Mouse (Mus musculus) liver, adult (tissue): Measurements from ENCODE around the gene Vegfd.

Experiments
- GATA4 ChIP-seq: IDR thresholded peaks from 2 replicates; pipeline ENCODE4 v1.6.1; 2014; ENCODE audit warnings: mild to moderate bottlenecking, low read length; ENCODE audit not compliant: insufficient replicate concordance

Gene Vegfd

DNA sequence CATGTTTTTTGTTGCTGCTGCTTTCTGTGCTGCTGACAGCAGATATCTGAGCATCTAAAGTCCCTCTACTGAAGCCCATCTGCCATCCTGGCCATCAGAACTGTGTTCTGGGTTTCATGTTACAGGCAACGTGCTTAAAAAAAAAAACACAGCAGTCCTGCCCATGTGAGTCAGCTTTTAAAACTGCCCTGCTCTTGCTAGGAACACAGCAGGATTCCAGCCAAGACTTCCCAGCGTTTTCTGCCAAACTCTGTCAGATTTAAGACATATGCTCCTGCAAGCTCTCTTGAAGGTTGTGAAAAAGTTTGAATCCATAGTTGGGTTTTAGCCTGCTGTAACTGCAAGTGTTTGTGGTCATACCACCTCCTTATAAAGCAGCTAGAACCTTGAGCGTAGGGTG lies at the start of gene Vegfd:
Gene Vegfd (plus strand): TSS at position 298 of the 400 bp plus-strand sequence.
- no peak for TF ChIP-seq GATA4

DNA sequence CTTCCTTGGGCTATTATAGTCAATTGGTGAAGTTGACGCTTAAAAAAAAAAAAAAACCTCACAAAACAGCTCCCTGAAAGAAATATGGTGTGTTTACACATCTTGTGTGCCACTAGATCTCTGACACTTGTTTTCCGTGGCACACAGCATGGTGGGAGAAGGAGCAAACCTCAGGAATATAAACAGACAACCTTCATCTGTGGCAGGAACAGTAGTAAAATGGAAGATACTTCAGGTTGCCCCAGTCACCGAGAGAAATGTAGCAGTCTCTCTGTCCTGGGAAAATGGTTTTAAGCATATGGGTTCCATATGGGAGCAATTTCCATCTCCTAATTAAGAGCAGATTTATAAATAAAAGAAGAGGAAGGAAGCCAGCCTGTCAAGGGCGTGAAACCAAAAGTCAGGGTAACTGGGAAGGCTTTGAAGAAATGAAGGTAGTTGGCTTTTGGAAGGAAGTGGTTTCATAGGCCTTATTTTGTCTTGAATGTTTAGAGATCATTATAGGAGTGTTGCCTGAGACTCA lies 49.7 kb upstream of the Vegfd start:
- TF ChIP-seq GATA4, result no peak

DNA sequence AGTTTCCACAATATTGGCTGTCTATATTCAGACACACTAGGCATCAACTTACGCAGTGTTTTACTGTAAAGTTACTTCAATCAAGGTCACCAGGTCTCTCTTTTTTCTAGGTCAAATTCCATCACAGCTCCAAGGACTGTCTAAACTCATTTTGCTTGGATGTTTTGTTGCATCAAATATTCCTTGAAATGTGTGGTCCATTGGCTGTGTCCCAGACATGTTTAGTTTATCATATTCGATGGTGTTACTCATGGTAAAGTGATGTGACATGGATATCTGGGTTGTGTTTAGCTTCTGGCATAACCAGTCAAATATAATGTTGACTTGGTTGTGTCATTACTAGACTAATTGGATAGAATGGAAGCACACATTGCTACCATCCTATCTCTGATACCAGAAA lies 42.8 kb upstream of the Vegfd start:
- TF ChIP-seq GATA4, result no peak

DNA sequence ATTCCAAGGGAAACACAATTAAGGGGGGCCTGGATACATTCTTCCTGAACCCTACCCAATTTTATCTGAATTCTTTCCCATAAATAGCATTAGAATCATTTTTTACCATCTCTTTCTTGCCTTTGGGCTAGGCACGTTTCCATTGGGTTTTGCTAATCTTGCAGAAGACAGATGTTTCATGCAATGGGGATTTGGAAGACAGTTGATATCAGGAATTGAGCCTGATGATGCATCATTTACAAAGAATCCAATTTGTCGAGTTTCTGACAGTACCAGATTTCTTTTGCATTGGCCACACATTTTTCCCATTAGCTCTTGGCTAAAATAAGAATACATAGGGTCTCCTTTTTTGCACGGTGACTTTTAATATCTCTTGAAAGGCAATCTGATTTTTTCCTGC lies 42.4 kb upstream of the Vegfd start:
- no peak for TF ChIP-seq GATA4

DNA sequence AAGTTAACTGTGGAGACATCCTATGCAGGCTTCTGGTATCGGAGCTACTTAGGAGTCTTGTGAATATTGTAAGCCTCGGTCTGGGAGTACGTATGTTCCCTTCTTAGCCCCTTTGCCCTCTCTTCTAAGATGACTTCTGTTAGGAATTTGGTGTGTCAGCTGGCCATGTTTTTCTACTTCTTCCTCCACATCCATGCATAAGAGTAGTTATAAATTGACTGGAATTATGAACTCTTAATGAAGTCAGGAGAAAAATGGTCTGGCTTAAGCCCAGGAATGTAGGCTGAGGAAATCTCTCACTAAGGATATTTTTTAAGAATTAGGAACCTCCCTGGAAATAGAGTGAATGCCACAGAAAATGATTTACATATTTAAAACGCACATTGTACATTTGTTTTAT lies 34.6 kb upstream of the Vegfd start:
- TF ChIP-seq GATA4, result no peak

DNA sequence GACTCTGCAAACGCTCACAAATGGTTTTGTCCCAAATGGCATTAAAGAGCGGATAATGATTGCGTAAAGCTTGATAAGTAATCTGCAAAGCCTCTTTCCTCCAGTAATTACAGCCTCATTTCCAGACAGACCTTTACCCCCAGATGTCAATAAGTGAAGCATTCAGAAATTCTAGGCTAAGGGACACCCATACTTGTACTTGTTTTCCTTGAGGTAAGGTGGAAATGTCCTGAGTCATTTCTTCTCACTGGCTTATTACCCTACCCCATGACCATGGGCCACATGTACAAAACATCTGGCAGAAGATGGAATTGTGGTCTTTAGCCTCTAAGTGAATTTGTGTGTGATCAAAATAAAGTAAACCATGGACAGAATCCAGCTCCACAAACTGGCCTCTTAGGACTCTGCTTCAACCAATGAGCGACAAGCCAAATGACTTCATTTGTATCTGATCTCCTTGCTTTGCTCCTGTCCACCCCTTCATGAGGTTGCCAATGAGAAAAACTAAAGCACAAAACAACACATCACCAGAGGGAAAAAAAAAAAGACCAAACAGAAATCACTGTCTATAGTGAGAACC lies 27.7 kb upstream of the Vegfd start:
- TF ChIP-seq GATA4, result no peak

DNA sequence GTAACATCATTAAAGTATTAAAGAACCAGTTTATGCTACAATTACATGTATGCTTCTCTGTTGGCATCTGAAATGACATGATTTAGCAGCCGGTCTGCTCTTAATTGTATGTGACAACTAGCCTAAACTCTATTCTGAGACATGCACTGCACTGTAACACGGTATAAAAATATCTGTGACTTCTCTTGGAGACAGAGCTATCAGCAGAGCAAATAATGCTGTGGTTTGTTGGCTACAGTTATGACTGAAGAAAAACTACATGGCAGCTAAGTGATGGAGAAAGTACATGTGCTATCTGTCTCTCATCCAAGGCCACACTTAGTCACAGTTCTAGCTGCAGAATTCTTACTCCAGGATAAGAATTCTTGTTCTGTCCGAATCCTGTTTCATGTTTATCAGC lies 24.2 kb upstream of the Vegfd start:
- no peak for TF ChIP-seq GATA4

DNA sequence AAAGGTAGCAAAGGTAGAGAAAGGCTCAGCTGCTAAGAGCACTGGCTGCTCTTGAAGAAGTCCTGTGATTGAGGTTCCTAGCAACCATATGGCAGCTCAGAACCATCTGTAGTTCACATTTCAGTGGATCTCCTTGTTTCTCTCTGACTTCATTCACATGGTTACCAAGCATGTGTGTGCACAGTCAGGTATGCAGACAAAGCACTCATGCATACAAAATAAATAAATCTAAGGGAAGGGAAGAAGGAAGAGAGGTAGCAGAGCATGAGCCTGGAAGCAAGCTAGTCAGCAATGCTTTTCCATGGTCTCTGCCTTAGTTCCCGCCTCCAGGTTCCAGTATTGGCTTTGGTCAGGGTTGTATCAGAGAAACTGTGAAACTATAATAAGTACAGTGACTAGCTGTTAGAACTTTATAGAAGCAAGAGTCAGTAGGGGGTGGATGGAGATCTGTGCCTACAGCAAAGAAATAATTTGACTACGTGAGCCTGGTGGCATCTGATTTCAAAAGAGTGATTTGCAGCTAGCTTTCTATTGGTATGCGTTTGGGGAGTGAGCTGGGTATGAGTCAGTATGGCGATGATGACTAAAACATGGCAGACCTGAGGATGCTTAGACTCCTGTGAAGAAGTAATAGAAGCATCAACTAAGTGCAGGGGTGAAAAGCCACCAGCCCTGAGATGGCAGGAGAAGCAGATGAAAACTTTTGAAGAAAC lies 7.9 kb upstream of the Vegfd start:
- TF ChIP-seq GATA4, result no peak

DNA sequence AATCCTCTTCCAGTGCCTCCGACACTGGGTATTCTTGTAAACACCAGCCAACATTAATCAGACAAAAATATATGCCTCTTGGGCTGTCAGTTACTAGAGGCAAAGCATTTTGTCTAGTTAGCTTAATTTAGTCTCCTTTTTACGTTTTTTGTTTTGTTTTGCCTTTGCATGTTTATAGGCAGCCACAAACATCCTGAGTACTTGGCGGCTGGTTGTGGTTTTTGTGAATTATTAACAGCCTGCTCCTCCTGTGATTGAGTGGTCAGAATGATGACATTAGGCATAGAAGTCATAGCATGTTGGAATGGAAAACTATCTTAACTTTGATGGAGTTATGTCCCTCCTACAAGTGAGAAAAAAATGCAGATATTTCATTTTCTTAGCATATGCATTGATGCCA lies 2.6 kb upstream of the Vegfd start:
- no peak for TF ChIP-seq GATA4

DNA sequence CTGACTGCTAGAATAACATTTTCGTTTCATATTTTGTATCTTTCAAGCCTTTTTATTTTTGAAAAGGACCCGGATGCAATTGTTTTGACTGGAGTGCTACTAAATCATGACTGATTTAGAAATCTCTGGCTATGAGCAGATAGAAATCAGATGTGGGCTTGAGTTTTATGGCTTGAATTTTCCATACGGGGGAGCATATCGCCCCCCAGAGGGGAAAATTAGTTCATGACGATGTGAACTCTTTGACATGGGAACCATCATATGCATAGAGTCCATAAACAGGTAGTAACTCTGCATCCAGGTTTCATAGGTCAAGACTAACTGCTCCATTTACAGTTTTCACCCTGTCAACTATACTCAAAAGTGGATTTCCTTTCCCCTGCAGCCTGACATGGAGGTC lies 1.4 kb downstream of the Vegfd start:
- TF ChIP-seq GATA4, result no peak

DNA sequence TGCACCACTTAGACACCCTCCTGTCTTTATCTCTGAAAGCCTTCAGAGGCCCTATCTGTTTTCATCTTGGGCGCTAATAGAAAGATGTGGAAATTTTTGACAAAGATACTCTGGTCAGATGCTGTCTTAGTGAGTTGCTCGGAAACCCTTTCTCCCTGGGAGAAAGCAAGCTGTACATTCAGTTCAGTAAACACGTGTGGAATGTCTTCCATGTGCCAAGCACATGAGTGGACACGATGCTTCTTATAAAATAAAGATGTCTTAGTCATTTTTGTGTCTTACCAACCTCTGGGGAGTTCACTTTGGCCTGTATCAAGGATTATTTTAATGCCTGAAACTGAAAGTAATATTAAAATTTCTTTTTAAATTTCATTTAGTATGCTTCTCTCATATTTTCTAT lies 6.5 kb downstream of the Vegfd start:
- no peak for TF ChIP-seq GATA4

DNA sequence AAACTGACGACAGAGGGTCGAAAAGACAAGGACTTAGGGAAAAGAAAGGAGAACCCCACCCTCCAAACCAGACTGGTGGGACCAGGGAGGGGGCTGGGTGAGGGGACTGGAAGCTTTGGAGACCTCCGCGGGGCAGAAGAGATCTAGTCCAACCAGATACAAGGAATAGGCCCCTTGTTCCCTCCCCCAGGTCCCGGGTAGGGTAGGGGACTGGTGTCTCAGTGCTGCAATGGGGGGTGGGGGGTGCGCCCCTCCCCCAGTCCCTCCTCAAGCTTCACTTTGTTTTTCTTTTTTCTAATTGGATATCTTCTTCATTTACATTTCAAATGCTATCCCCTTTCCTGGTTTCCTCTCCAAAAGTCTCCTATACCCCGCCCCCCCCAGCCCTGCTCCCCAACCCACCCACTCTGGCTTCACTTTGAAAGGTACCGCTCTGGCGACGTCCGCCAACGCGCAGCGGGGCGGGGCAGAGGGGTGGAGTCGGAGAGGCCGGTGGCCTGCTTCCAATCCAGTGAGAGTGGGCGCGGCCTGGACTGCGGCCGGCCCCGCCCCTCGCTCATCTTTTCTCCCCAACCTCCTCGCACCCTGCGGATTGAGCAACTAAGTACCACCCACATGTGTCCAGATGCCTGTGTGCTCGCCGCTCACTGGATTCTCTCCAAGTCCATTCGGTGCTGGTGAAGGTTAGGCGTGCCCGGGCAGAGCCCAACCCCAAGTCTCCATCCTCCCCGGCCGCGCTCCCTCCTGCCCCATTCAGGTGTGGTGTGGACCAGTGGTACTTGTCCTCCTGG lies 8.6 kb downstream of the Vegfd start:
- no peak for TF ChIP-seq GATA4

DNA sequence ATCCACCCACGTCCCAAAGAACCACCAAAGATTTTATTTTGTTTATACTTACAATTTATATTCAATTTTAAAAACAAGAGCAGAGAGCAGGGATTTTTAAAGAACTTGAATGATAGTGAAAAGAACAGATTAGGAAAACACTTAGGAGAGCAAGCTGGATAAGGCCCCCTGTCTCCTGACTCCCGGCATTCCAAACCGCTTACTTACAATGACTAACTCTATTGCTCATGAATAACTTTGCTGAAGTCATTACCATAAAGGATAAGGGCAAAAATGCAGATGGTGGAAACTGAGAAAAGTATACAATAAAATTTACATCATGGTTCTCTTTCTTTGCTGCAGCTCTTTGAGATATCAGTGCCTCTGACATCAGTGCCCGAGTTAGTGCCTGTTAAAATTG lies 20.9 kb downstream of the Vegfd start:
- no peak for TF ChIP-seq GATA4

DNA sequence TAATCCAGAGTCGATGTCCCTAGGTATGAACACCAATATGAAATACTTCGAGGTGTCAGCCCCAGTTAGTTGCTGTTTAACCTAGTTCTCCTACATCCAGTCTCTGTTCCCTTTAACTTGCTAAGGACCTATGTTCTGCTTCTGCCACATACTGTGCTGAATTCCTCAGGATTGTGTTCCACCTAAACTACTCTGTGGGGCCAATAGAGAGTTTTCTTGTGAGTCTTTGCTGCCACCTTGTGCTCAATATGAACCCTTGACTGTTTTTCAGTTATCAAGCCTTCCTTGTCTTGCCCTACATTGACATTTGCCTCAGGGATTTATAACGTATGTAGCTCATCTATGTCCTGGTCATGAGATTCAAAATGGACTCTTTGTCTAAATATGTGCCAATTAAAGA lies 25.3 kb downstream of the Vegfd start:
- no peak for TF ChIP-seq GATA4

DNA sequence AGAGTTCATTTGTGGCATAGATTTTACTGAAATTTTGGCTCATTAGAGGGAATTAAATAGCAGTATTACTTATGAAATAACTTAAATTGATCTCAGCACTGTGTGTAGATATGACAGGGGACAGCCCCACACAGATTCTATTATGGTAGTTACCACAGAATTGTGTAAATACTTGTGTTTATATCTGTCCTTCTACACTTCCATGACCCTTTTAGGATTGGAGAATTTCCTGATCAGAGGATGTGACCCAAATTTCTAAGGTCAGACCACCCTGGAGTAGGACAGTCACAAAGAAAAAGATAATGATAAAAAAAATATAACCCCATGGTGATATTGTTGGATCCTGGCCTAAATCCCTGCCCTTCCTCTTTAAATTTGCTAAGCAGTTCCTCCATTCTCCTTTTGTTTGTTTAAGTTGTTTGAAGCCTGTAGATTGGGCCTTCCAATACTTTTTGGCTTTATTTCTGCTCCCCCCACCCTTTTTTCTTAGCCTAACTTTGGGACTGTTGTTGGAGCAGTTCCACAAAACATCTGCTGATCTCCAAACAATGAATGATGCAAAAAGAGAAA lies 32.0 kb downstream of the Vegfd start:
- no peak for TF ChIP-seq GATA4

DNA sequence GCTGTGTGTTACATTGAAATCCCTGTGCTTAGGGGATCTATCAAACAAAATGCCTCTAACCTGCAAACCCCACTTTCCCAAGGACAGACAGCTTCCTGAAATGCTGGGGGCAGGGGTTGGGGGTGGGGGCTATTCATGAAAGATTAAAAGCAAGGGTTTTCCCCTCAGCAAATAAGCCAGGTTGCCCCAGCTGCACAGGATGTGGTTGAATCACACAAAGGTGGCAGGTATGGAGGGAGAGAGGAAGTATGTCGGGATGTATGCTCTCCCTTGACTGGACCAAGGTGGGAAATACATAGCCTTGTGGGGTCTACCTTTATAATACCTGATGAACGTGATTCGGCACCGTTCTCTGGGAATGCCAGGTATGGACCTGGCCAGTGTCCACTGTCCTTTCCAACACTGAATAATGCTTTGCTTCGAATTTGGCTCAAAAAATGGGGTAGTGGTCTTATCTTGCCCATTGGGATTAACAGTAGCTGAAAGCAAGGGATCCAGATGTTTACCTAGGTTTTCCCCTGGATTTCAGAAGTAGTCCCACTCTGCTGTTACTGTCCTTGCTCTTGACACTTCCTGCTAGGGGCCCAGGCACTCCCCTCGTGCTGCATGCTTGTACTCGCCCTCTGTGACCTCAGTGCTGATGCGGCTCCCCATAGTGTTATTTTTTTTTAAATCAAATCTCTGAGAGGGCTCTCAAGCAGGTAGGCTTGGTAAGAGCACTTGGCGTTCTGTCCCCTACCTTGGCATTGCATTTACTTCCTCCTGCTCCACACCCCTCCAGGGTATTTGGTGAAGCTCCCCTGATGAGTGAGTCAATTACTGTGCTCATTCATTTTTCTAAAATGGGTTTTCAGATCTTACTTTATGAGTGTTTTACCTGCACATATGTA lies 33.2 kb downstream of the Vegfd start:
- no peak for TF ChIP-seq GATA4
